Mouse (Mus musculus) liver, embryonic 14.5 days (tissue): ENCODE measurements at regions not wholly inside any gene's neighbourhood (a gene's known extent, or its start where the extent isn't known, plus 50 kb on each side); places are given as distances from the start of the nearest gene placed in this dataset.

Experiments used
- ATAC-seq: fragments of 200-750 bp; cut with Nextera tagmentation; 2 replicates; pipeline ENCODE4 v1.8.0; 2017; ENCODE audit warnings: moderate number of reproducible peaks, mild to moderate bottlenecking, moderate library complexity; ENCODE audit not compliant: insufficient read depth
- DNase-seq, 3 experiments: peaks; one replicate each; pipeline ENCODE4 v3.0.0-alpha.2; 2012 to 2013; ENCODE audit warnings: low read depth in 3 of 3, low spot score in 3 of 3
- H3K27ac ChIP-seq: fragments of 300-500 bp; sonication (generic); 2 replicates; pipeline ENCODE4 v1.5.1; 2014; ENCODE audit warnings: moderate library complexity, mild to moderate bottlenecking, control low read depth, inconsistent platforms
- H3K27me3 ChIP-seq: fragments of 300-500 bp; sonication (generic); 2 replicates; pipeline ENCODE4 v1.6.1; 2014; ENCODE audit warnings: mild to moderate bottlenecking, low read length, moderate library complexity; ENCODE audit not compliant: control insufficient read depth, insufficient read depth
- H3K36me3 ChIP-seq: fragments of 300-500 bp; sonication (generic); replicated peaks from 2 replicates; pipeline ENCODE4 v1.6.1; 2014; ENCODE audit warnings: low read depth; ENCODE audit not compliant: control insufficient read depth, insufficient read depth
- H3K4me1 ChIP-seq, 2 experiments: fragments of 200-500 bp in 1 of 2; fragments of 300-500 bp in 1 of 2; sonication (generic) in 1 of 2; replicated peaks; 2 replicates each; pipeline ENCODE4 v1.6.1; 2012 to 2014; ENCODE audit warnings: antibody characterized with exemption in 1 of 2, inconsistent platforms in 1 of 2, low read length in 1 of 2; ENCODE audit not compliant: control insufficient read depth in 2 of 2, insufficient read depth in 2 of 2
- H3K4me2 ChIP-seq: fragments of 300-500 bp; sonication (generic); 2 replicates; pipeline ENCODE4 v1.6.1; 2014; ENCODE audit warnings: low read depth, mild to moderate bottlenecking, control low read depth, moderate library complexity
- H3K4me3 ChIP-seq, 2 experiments: fragments of 200-500 bp in 1 of 2; fragments of 300-500 bp in 1 of 2; sonication (generic) in 1 of 2; 2 replicates each; pipeline ENCODE4 v1.5.1; 2012 to 2014; ENCODE audit warnings: low read depth in 2 of 2, low read length in 2 of 2, mild to moderate bottlenecking in 2 of 2, control low read depth in 1 of 2, inconsistent platforms in 1 of 2, moderate library complexity in 1 of 2; ENCODE audit not compliant: insufficient read depth in 1 of 2
- H3K9ac ChIP-seq: fragments of 300-500 bp; sonication (generic); replicated peaks from 2 replicates; pipeline ENCODE4 v1.6.1; 2014; ENCODE audit warnings: mild to moderate bottlenecking, control low read depth, moderate library complexity
- H3K9me3 ChIP-seq: fragments of 300-500 bp; sonication (generic); 2 replicates; pipeline ENCODE4 v1.6.1; 2016; ENCODE audit warnings: low read length, mixed read lengths; ENCODE audit not compliant: control insufficient read depth
- CTCF ChIP-seq: IDR thresholded peaks from 2 replicates; pipeline ENCODE4 v1.5.1; 2016; ENCODE audit warnings: antibody characterized with exemption, low read depth, control low read depth
- EP300 ChIP-seq: IDR thresholded peaks from 2 replicates; pipeline ENCODE4 v1.6.1; 2016; ENCODE audit warnings: antibody characterized with exemption, low read depth
- WGBS: fragments of 180-500 bp; shearing (Covaris S2); extraction: QIAGEN DNeasy Blood & Tissue Kit; methylation state at CpG from one replicate; pipeline ENCODE4 v1.1.7; 2014; ENCODE audit not compliant: insufficient replicate concordance; 5-methylcytosine and 5-hydroxymethylcytosine counted together

- no peaks in the 10 kb centered on the region for H3K36me3 ChIP-seq
- no peak overlapping the region for H3K9ac ChIP-seq
- H3K27ac ChIP-seq, result no peak overlapping the region
- H3K9me3 ChIP-seq, result no peaks in the 10 kb centered on the region
- no peak overlapping the region for H3K4me3 ChIP-seq
- 52% methylated on average over 11 of the region's 11 CpGs for WGBS
- DNase-seq, result no peak
- no peak for ATAC-seq
- TF ChIP-seq CTCF, result no peak
- H3K27me3 ChIP-seq, result no peaks in the 10 kb centered on the region
- no peaks in the 10 kb centered on the region for H3K4me1 ChIP-seq
- no peak overlapping the region for H3K4me2 ChIP-seq
Observed at GRCm38 (mm10) chr7:136213057-136213961, 497.1 kb upstream of the Mki67 start.

GRCm38 (mm10) chr7:136213962-136214308 is 497.8 kb upstream of the Mki67 start:
- Histone ChIP-seq H3K4me3 (no peak overlapping the region), H3K4me1 (no peaks in the 10 kb centered on the region), H3K9ac (no peak overlapping the region), H3K27me3 (no peaks in the 10 kb centered on the region), H3K4me2 (no peak overlapping the region), H3K36me3 (no peaks in the 10 kb centered on the region), H3K9me3 (no peaks in the 10 kb centered on the region), H3K27ac (no peak overlapping the region)
- no peak for ATAC-seq
- TF ChIP-seq CTCF, result no peak
- TF ChIP-seq EP300, result no peak
- 49% methylated on average over 3 of the region's 3 CpGs for WGBS
- no peak for DNase-seq

- TF ChIP-seq EP300 (no peak), CTCF (no peak)
- H3K9me3 ChIP-seq, result no peaks in the 10 kb centered on the region
- no peaks in the 10 kb centered on the region for H3K4me1 ChIP-seq
- no peak overlapping the region for H3K9ac ChIP-seq
- no peak overlapping the region for H3K4me2 ChIP-seq
- no peak overlapping the region for H3K27ac ChIP-seq
- no peaks in the 10 kb centered on the region for H3K27me3 ChIP-seq
- DNase-seq, result no peak
- H3K4me3 ChIP-seq, result no peak overlapping the region
- ATAC-seq, result no peak
- no peaks in the 10 kb centered on the region for H3K36me3 ChIP-seq
- WGBS, result 61% methylated on average over 4 of the region's 4 CpGs
Observed at GRCm38 (mm10) chr7:136214415-136214814, 498.3 kb upstream of the Mki67 start.

GRCm38 (mm10) chr7:136216734-136217133 is 500.6 kb upstream of the Mki67 start:
- no peaks in the 10 kb centered on the region for H3K4me1 ChIP-seq
- H3K4me3 ChIP-seq, result no peak overlapping the region
- DNase-seq (no peak), ATAC-seq (no peak)
- no peaks in the 10 kb centered on the region for H3K36me3 ChIP-seq
- no peak overlapping the region for H3K27ac ChIP-seq
- no peaks in the 10 kb centered on the region for H3K27me3 ChIP-seq
- no peak overlapping the region for H3K9ac ChIP-seq
- no peaks in the 10 kb centered on the region for H3K9me3 ChIP-seq
- TF ChIP-seq EP300 (no peak), CTCF (no peak)
- H3K4me2 ChIP-seq, result no peak overlapping the region

GRCm38 (mm10) chr7:136219564-136220244 is 503.5 kb upstream of the Mki67 start:
- no peaks in the 10 kb centered on the region for H3K27me3 ChIP-seq
- no peak overlapping the region for H3K4me2 ChIP-seq
- no peak overlapping the region for H3K4me3 ChIP-seq
- no peaks in the 10 kb centered on the region for H3K9me3 ChIP-seq
- H3K4me1 ChIP-seq, result no peaks in the 10 kb centered on the region
- DNase-seq, result no peak
- no peak overlapping the region for H3K9ac ChIP-seq
- no peaks in the 10 kb centered on the region for H3K36me3 ChIP-seq
- WGBS, result 32% methylated on average over 14 of the region's 14 CpGs
- no peak overlapping the region for H3K27ac ChIP-seq
- ATAC-seq, result no peak
- no peak for TF ChIP-seq CTCF
- no peak for TF ChIP-seq EP300
